Mouse (Mus musculus) testis, adult 2 months (tissue): ENCODE measurements around the gene A630095N17Rik.

ENCODE experiments used
- CTCF ChIP-seq: fragments of 200-500 bp; IDR thresholded peaks from 2 replicates; pipeline ENCODE4 v1.5.1; 2012; ENCODE audit warnings: low read depth, mild to moderate bottlenecking, inconsistent platforms, low read length, moderate library complexity; ENCODE audit not compliant: control insufficient read depth, insufficient read depth, insufficient replicate concordance
- POLR2A ChIP-seq: fragments of 200-500 bp; IDR thresholded peaks from 2 replicates; pipeline ENCODE4 v1.6.1; 2012; ENCODE audit warnings: low read depth, mild to moderate bottlenecking, inconsistent platforms, low read length, moderate library complexity; ENCODE audit not compliant: control insufficient read depth

GRCm38 (mm10) chr1:75218227-75219001 is 13.5 kb downstream of the A630095N17Rik start:
- TF ChIP-seq CTCF (no peak), POLR2A (no peak)
